In the genomic region with DNA sequence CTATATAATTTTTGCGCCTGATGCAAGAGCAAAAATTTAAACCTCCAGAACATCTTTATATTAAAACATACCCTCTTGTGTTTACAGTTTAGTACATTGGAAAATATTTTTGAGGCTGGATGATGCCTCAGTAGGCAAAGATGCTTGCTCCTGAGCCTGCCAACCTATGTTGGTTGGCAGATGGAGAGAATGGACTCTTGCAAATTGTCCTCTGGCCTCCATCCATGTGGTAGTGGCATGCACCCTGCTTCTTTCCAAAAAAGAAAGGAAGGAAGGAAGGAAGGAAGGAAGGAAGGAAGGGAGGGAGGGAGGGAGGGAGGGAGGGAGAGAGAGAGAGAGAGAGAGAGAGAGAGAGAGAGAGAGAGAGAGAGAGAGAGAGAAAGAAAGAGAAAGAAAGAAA, we compare ENCODE assay signal across 2 mouse cellular contexts.
DNase-seq lines count a peak whose midpoint lies in the region.

No protein-coding gene starts in this region.

- peak; percentile 63 to 64 for DNase-seq in cerebellum, postnatal 10 days
- peak; percentile 36 to 42 for DNase-seq in cerebellum, postnatal 14 days
